Mouse (Mus musculus): ENCODE results near the gene 4931422A03Rik. TPM values are rescaled to one million over a fixed set of nuclear protein-coding genes. Genes with fewer than 3 reads are reported as not detected.
A peak's percentile ranks its signal among the peaks of the same experiment; 100 is the strongest.
"Not testable (repeated sequence)": the region's sequence is repeated elsewhere in the genome, so short reads cannot be mapped to it uniquely, and the experiment has no call there.

4931422A03Rik gene
- polyA plus RNA-seq, 1 experiment from 2014 or later = 2.5 TPM

DNA sequence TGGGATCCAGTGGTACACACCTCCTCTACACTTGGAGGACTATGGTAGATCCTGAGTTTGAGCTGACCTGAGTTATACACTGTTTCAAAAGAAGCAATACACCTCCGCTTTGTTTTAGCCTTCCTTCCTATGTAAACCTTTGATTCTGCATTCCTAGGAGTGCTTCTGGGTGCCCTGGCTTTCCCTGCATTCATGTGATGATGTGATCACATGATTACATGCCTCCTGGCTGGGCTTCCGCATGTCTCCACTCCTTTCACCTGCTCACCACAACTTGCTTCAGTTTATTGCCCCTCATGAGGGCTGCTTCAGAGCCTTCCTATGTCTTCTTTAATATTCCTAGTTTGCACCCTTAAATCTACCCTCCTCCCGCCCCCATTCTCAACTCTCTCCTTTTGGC, 3.9 kb upstream of the 4931422A03Rik start:
- Histone ChIP-seq H3K4me1 (replicated peaks; ENCODE audit: control insufficient read depth, insufficient read depth, low read length) (peaks cover 25% of the 10 kb centered on the region), H3K4me2 (replicated peaks) (no peak overlapping the region), H3K9ac (no peak overlapping the region), H3K4me3 (replicated peaks; ENCODE audit: low read length) (no peak overlapping the region), H3K36me3 (replicated peaks; ENCODE audit: control insufficient read depth, insufficient read depth) (peaks cover 52% of the 10 kb centered on the region), H3K27ac (no peak overlapping the region), H3K9me3 (ENCODE audit: control insufficient read depth, low read length) (no peaks in the 10 kb centered on the region), H3K27me3 (ENCODE audit: control insufficient read depth, insufficient read depth, low read length) (no peaks in the 10 kb centered on the region)
- DNase-seq (ENCODE audit: low spot score) = no peak
- ATAC-seq (ENCODE audit: low FRiP score) = no peak
- WGBS = 96% methylated on average over 3 of the region's 3 CpGs

DNA sequence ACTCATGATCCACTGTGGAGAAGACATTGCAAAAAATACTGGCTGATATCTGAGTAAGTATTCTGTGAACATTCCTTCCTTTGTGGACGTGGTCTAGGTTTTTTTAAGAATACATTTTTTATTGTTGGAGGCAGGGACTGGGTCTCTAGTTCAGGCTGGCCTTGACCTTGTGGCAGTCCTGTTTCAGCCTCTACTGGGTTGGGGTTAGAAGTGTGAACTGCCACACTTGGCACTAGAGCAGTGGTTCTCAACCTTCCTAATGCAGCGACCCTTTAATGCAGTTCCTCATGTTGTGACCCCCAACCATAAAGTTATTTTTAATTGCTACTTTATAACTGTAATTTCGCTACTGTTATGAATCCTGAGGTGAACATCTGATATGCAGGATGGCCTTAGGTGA, 2.2 kb upstream of the 4931422A03Rik start:
- Histone ChIP-seq H3K27me3 (ENCODE audit: control insufficient read depth, insufficient read depth, low read length) (no peaks in the 10 kb centered on the region), H3K27ac (no peak overlapping the region), H3K9ac (no peak overlapping the region), H3K36me3 (replicated peaks; ENCODE audit: control insufficient read depth, insufficient read depth) (peaks cover 39% of the 10 kb centered on the region), H3K4me3 (replicated peaks; ENCODE audit: low read length) (no peak overlapping the region), H3K4me1 (replicated peaks; ENCODE audit: control insufficient read depth, insufficient read depth, low read length) (peaks cover 26% of the 10 kb centered on the region), H3K9me3 (ENCODE audit: control insufficient read depth, low read length) (no peaks in the 10 kb centered on the region), H3K4me2 (replicated peaks) (no peak overlapping the region)
- WGBS = 86% methylated on average over 3 of the region's 3 CpGs
- DNase-seq (ENCODE audit: low spot score) = no peak
- ATAC-seq (ENCODE audit: low FRiP score) = no peak

DNA sequence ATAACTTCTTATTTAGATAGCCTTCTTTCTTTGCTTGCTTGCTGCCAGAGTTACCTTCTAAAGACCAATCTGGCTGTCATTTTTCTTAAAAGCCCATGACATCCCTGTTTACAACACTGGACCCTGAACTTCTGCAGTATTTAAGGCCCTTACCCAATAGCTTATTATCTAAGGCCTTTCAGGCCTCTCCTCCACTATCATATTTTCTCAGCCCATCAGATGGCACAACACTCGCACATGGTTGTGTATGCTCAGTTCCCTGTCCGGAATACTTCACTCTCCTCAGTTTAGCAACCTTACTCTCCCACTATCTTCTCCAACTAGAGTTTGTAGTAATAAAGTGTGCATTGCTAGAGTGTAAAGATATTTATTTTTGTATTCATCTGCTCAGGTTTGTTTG, 913 bp upstream of the 4931422A03Rik start:
- H3K27me3 ChIP-seq (ENCODE audit: control insufficient read depth, insufficient read depth, low read length) = no peaks in the 10 kb centered on the region
- peak overlapping the region; percentile 80 for H3K4me2 ChIP-seq (replicated peaks)
- DNase-seq (ENCODE audit: low spot score) (no peak), ATAC-seq (ENCODE audit: low FRiP score) (no peak)
- peak overlapping the region; percentile 93; the same call in 1 of the 2 replicates for H3K9ac ChIP-seq
- peaks cover 26% of the 10 kb centered on the region for H3K4me1 ChIP-seq (replicated peaks; ENCODE audit: control insufficient read depth, insufficient read depth, low read length)
- 71% methylated on average over 2 of the region's 2 CpGs for WGBS
- H3K27ac ChIP-seq = no peak overlapping the region
- no peaks in the 10 kb centered on the region for H3K9me3 ChIP-seq (ENCODE audit: control insufficient read depth, low read length)
- peaks cover 26% of the 10 kb centered on the region for H3K36me3 ChIP-seq (replicated peaks; ENCODE audit: control insufficient read depth, insufficient read depth)
- peak overlapping the region; percentile 88 for H3K4me3 ChIP-seq (replicated peaks; ENCODE audit: low read length)

DNA sequence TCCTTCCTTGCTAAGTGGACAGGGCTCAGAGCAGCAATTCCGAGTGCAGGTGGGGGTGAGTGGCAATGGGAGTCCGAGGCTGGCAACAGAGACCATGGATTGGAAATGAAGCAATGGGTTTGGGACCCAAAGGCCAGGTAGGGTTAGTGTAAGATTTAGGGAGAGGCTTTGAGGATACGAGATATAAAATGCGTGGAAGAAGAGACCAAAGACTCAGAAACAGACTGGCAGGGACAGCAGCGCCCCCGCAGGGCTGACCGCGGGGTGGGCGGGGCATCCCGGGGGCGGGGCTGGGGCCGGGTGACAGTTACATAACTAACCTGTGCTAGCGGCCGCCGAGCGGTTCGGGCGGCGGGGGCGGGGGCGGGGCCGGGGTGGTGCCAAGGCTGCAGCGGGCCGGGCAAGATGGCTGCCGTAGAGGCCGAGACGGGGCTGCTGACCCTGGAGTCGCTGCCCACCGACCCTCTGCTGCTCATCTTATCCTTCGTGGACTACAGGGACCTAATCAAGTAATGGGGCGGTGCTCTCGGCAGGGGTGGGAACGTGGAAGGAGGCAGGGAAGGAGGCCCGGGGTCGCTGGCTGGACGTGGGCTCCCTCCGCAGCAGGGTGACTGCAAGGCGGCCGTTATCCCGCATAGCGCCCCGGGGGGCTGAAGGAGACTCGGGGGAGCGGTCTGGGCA, 563 bp downstream of the 4931422A03Rik start, which contains the start of gene Fbxo3:
Gene Fbxo3, plus strand, starts transcription at position 264 of the 681 bp plus-strand sequence.
- ATAC-seq (ENCODE audit: low FRiP score) (peak; percentile 96), DNase-seq (ENCODE audit: low spot score) (peak; percentile 64)
- WGBS = under 1% methylated on average over 43 of the region's 44 CpGs
- peak within 1 kb of the TSS; percentile 53; the same call in 1 of the 2 replicates for H3K27ac ChIP-seq
- H3K27me3 ChIP-seq (ENCODE audit: control insufficient read depth, insufficient read depth, low read length) = no peaks in the 10 kb centered on the region
- H3K4me1 ChIP-seq (replicated peaks; ENCODE audit: control insufficient read depth, insufficient read depth, low read length) = peaks cover 26% of the 10 kb centered on the region
- peak within 1 kb of the TSS; percentile 80 for H3K4me2 ChIP-seq (replicated peaks)
- peaks cover 16% of the 10 kb centered on the region for H3K36me3 ChIP-seq (replicated peaks; ENCODE audit: control insufficient read depth, insufficient read depth)
- peak within 1 kb of the TSS; percentile 93 for H3K9ac ChIP-seq
- peak within 1 kb of the TSS; percentile 88 for H3K4me3 ChIP-seq (replicated peaks; ENCODE audit: low read length)
- H3K9me3 ChIP-seq (ENCODE audit: control insufficient read depth, low read length) = no peaks in the 10 kb centered on the region

DNA sequence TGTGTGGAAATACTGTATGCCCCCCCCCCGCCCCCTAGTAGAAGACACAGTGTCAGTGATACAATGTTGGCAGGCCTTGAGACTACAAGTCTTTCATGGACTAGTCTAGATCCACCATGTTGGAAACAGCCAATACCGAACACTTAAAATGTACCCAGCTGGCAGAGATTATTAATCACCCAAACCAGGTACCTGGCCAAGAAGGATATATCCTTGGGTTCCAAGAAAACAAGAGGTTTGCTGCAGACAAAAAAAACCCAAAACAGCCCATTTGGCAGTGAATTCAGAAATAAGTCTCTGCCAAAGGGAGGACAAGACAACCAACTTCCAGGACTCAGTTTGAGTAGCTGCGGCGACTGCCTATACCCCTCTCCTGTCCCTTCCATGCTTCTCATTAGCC, 3.5 kb downstream of the 4931422A03Rik start:
- Histone ChIP-seq H3K4me1 (replicated peaks; ENCODE audit: control insufficient read depth, insufficient read depth, low read length) (peaks cover 18% of the 10 kb centered on the region), H3K27ac (no peak overlapping the region), H3K36me3 (replicated peaks; ENCODE audit: control insufficient read depth, insufficient read depth) (no peaks in the 10 kb centered on the region), H3K4me2 (replicated peaks) (no peak overlapping the region), H3K9me3 (ENCODE audit: control insufficient read depth, low read length) (no peaks in the 10 kb centered on the region), H3K9ac (no peak overlapping the region), H3K27me3 (ENCODE audit: control insufficient read depth, insufficient read depth, low read length) (no peaks in the 10 kb centered on the region), H3K4me3 (replicated peaks; ENCODE audit: low read length) (no peak overlapping the region)
- ATAC-seq (ENCODE audit: low FRiP score) (no peak), DNase-seq (ENCODE audit: low spot score) (no peak)
- WGBS = 92% methylated on average over 4 of the region's 4 CpGs

DNA sequence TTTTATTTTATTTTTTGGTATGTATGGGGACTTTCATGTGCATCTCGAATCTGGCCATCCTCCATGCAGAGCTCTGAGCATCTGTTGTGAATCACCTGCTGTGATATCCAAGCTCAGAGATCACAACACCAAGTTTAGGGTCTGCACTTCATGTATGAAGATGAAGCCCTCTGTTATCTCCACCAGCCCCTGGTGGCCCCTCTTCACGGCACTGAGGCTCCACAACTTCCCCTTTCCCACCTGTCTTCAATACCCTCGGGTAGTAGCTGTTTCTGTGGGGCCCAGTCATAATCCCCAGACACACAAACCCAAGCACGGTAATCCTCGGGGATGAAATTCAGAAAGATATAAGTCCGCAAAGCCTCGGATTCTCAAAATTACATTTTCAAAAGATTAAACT, 5.1 kb downstream of the 4931422A03Rik start:
- Histone ChIP-seq H3K9ac (no peak overlapping the region), H3K27ac (no peak overlapping the region), H3K9me3 (ENCODE audit: control insufficient read depth, low read length) (no peaks in the 10 kb centered on the region), H3K4me2 (replicated peaks) (no peak overlapping the region), H3K4me1 (replicated peaks; ENCODE audit: control insufficient read depth, insufficient read depth, low read length) (peaks cover 5% of the 10 kb centered on the region), H3K36me3 (replicated peaks; ENCODE audit: control insufficient read depth, insufficient read depth) (no peaks in the 10 kb centered on the region), H3K27me3 (ENCODE audit: control insufficient read depth, insufficient read depth, low read length) (no peaks in the 10 kb centered on the region), H3K4me3 (replicated peaks; ENCODE audit: low read length) (no peak overlapping the region)
- ATAC-seq (ENCODE audit: low FRiP score) = no peak
- DNase-seq (ENCODE audit: low spot score) = no peak
- WGBS = 83% methylated on average over 7 of the region's 7 CpGs

DNA sequence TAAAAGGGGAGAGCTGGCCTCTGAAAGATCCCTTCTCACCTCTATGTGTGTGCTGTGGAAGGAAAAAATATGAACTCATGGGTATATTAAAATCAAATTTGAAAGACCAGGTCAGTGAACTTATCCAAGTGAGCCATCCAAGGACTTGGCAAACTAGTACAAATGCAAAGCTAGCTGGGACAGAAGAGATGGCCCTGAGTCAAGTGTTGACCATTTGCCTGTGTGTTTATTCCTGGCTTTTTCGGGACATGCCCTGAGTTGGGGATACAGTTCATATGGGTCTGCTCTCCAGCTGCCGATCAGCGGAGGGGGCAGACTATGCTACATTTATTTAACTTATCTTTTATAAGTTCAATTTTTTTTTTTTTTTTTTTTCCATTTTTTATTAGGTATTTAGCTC, 19.3 kb downstream of the 4931422A03Rik start:
- WGBS = 95% methylated on average over 3 of the region's 3 CpGs

DNA sequence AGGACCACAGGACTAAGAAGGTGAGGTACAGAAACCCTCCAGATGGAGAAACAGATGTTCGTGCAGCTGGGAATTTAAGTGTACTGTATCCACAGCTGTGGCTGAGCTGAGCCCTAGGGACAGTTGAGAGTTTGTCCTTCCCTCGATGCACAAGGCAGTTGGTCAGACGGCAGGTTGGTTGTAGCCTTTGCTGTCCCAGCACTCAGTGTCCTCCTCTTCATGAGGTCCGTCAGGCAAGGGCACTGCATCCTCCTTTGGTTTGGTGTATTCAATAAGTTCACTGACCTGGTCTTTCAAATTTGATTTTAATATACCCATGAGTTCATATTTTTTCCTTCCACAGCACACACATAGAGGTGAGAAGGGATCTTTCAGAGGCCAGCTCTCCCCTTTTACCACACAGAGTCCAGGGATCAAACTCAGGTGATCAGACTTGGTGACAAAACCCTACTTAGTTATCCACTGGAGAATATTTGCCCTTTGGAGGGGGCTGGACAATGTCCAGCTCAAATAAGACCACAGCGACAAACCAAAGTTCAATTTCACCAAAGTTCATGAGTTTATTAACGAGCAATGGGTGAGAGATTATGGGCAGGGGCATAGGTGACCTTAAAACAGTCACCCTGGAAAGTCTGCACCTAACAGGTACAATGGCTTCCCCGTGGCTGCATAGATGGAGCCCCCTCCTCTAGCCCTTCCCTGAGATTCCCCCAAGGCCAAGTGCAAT, 20.2 kb downstream of the 4931422A03Rik start:
- ATAC-seq (ENCODE audit: low FRiP score) = no peak
- 83% methylated on average over 7 of the region's 7 CpGs for WGBS
- no peak overlapping the region for H3K4me3 ChIP-seq (replicated peaks; ENCODE audit: low read length)
- no peaks in the 10 kb centered on the region for H3K9me3 ChIP-seq (ENCODE audit: control insufficient read depth, low read length)
- no peak overlapping the region for H3K27ac ChIP-seq
- no peaks in the 10 kb centered on the region for H3K36me3 ChIP-seq (replicated peaks; ENCODE audit: control insufficient read depth, insufficient read depth)
- DNase-seq (ENCODE audit: low spot score) = no peak
- no peaks in the 10 kb centered on the region for H3K4me1 ChIP-seq (replicated peaks; ENCODE audit: control insufficient read depth, insufficient read depth, low read length)
- H3K9ac ChIP-seq = no peak overlapping the region
- H3K27me3 ChIP-seq (ENCODE audit: control insufficient read depth, insufficient read depth, low read length) = no peaks in the 10 kb centered on the region
- H3K4me2 ChIP-seq (replicated peaks) = no peak overlapping the region

More for the DNA sequence above, 19.3 kb downstream of the 4931422A03Rik start:
- H3K4me2 ChIP-seq (replicated peaks); H3K9me3 ChIP-seq (ENCODE audit: control insufficient read depth, low read length); H3K9ac ChIP-seq; H3K27me3 ChIP-seq (ENCODE audit: control insufficient read depth, insufficient read depth, low read length); H3K27ac ChIP-seq; DNase-seq (ENCODE audit: low spot score); H3K4me1 ChIP-seq (replicated peaks; ENCODE audit: control insufficient read depth, insufficient read depth, low read length); ATAC-seq (ENCODE audit: low FRiP score); H3K36me3 ChIP-seq (replicated peaks; ENCODE audit: control insufficient read depth, insufficient read depth); H3K4me3 ChIP-seq (replicated peaks; ENCODE audit: low read length): not testable (repeated sequence)

DNA sequence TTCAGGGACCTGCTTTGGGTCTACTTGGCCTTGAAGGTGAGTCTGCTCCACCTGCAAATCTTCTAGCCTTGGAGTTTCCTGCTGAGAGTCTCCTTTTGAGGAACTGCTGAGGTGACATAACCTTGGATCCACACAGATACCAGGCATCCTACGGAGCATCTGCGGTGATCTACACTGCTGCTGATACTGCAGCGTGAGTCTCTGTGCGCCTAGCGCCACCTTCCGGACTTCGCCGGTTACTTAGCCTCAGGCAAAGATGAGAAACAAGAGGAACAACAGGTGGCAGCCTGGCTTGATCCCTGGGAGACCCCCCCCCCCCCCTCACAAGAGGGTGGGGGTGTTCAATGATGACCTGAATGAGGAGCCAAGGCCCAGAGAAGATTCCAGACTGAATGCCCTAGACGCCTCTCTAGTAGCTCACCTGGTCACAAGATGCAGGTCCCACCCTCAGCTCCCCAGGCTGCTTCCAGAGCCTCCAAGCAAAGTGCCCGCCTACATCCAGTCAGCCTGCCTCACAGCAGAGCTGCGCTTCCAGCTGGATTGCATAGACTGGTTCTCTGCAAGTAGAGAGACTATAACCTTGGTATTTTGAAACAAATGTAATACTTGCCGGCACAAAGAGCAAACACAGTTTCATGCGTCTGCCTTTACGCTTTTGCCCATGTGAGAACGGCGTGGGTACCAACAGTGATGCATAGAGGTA, 25.3 kb downstream of the 4931422A03Rik start:
- no peak overlapping the region for H3K27ac ChIP-seq

More for the DNA sequence above, 25.3 kb downstream of the 4931422A03Rik start:
- Histone ChIP-seq H3K9ac (no peak overlapping the region), H3K4me2 (replicated peaks) (no peak overlapping the region), H3K4me1 (replicated peaks; ENCODE audit: control insufficient read depth, insufficient read depth, low read length) (no peaks in the 10 kb centered on the region), H3K27me3 (ENCODE audit: control insufficient read depth, insufficient read depth, low read length) (no peaks in the 10 kb centered on the region), H3K36me3 (replicated peaks; ENCODE audit: control insufficient read depth, insufficient read depth) (no peaks in the 10 kb centered on the region), H3K9me3 (ENCODE audit: control insufficient read depth, low read length) (no peaks in the 10 kb centered on the region), H3K4me3 (replicated peaks; ENCODE audit: low read length) (no peak overlapping the region)
- ATAC-seq (ENCODE audit: low FRiP score) (0 out of 2 replicates have a peak, but pooled peaks have one; percentile 37), DNase-seq (ENCODE audit: low spot score) (peak; percentile 78)
- WGBS = 33% methylated on average over 16 of the region's 16 CpGs

All from hindbrain, embryonic 14.5 days (tissue).